Mouse (Mus musculus) limb, embryonic 15.5 days (tissue): Measurements from ENCODE around the gene Acaa1a. TPM values are rescaled to one million over a fixed set of nuclear protein-coding genes. Genes with fewer than 3 reads are reported as not detected.
"Not testable (repeated sequence)": the region's sequence is repeated elsewhere in the genome, so short reads cannot be mapped to it uniquely, and the experiment has no call there.

Experiments used
- ATAC-seq: fragments of 200-750 bp; cut with Nextera tagmentation; 2 replicates; pipeline ENCODE4 v1.8.0; 2017; ENCODE audit warnings: low read depth, moderate TSS enrichment; ENCODE audit not compliant: insufficient number of reproducible peaks, low FRiP score, low TSS enrichment
- H3K27ac ChIP-seq: fragments of 300-500 bp; sonication (generic); 2 replicates; pipeline ENCODE4 v1.5.1; 2015; ENCODE audit warnings: moderate library complexity, mild to moderate bottlenecking, inconsistent platforms
- H3K27me3 ChIP-seq: fragments of 300-500 bp; sonication (generic); 2 replicates; pipeline ENCODE4 v1.6.1; 2015; ENCODE audit warnings: inconsistent platforms
- H3K36me3 ChIP-seq: fragments of 300-500 bp; sonication (generic); 2 replicates; pipeline ENCODE4 v1.6.1; 2015; ENCODE audit warnings: inconsistent platforms
- H3K4me1 ChIP-seq: fragments of 300-500 bp; sonication (generic); 2 replicates; pipeline ENCODE4 v1.6.1; 2015; ENCODE audit warnings: inconsistent platforms
- H3K4me2 ChIP-seq: fragments of 300-500 bp; sonication (generic); 2 replicates; pipeline ENCODE4 v1.6.1; 2015; ENCODE audit warnings: mild to moderate bottlenecking, inconsistent platforms
- H3K4me3 ChIP-seq: fragments of 300-500 bp; sonication (generic); 2 replicates; pipeline ENCODE4 v1.5.1; 2015; ENCODE audit warnings: mild to moderate bottlenecking, inconsistent platforms
- H3K9ac ChIP-seq: fragments of 300-500 bp; sonication (generic); 2 replicates; pipeline ENCODE4 v1.6.1; 2015; ENCODE audit warnings: inconsistent platforms
- H3K9me3 ChIP-seq: fragments of 300-500 bp; sonication (generic); 2 replicates; pipeline ENCODE4 v1.6.1; 2016; ENCODE audit warnings: inconsistent platforms
- WGBS: fragments of 180-500 bp; shearing (Covaris S2); methylation state at CpG from one replicate; pipeline ENCODE4 v1.1.7; 2015; 5-methylcytosine and 5-hydroxymethylcytosine counted together
- polyA plus RNA-seq: library from polyadenylated mRNA; unstranded; fragments of >200 nt; fragmentation: Nextera tagmentation; extraction: Ambion mirVana; gene quantifications from 2 replicates; pipeline ENCODE4 v1.2.1, GENCODE M21; 2015

The Acaa1a gene
- polyA plus RNA-seq, 1 experiment from 2014 or later, result 112 TPM

DNA sequence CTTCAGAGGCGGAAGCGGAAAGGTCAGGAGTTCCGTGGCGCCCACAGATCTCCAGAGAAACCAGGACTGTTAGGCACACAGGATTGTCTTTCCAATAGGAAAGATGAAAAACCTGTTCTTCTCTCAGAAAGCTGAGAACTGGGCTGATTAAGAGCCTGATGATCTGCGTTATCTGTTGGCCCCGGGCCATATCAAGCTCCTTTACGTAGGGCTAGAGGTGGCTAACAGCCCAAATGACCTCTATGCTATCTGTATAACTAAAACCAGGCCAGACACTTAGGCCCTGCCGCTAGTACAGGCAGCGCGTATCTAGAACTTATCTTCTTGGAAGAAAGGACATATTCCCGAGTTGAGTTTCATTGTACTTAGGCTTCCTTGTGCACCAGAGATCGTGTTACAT is 23.8 kb downstream of the Acaa1a start:
- Histone ChIP-seq H3K9me3 (no peaks in the 10 kb centered on the region), H3K9ac (no peak overlapping the region), H3K4me2 (no peak overlapping the region), H3K27ac (no peak overlapping the region), H3K27me3 (no peaks in the 10 kb centered on the region; the same call in 1 of the 2 replicates), H3K36me3 (no peaks in the 10 kb centered on the region), H3K4me1 (peaks cover 2% of the 10 kb centered on the region; the same call in 1 of the 2 replicates), H3K4me3 (no peak overlapping the region)
- WGBS, result 77% methylated on average over 12 of the region's 12 CpGs
- ATAC-seq, result no peak

DNA sequence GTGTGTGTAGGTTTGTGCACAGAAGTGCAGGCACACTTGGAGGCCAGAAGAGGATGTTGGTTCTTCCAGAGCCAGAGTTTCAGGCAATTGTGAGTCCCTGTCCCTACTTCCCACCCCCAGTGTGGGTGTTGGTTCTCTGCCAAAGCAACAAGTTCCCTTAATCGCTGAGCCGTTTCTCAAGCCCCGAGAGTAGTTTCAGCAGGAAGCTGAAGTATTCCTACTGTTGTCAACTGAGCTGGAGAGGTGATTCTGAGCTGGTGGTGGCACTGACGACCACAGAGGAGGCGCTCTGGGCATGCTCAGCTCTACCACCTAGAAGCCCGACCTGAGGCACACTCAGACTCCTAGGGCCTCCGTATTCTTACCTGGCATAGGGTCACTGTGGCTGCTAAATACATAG is 25.8 kb downstream of the Acaa1a start, which contains the start of gene Slc22a14:
Gene Slc22a14 (minus strand): TSS at position 270 of the 400 bp plus-strand sequence.
- no peak within 1 kb of the TSS for H3K4me2 ChIP-seq

DNA sequence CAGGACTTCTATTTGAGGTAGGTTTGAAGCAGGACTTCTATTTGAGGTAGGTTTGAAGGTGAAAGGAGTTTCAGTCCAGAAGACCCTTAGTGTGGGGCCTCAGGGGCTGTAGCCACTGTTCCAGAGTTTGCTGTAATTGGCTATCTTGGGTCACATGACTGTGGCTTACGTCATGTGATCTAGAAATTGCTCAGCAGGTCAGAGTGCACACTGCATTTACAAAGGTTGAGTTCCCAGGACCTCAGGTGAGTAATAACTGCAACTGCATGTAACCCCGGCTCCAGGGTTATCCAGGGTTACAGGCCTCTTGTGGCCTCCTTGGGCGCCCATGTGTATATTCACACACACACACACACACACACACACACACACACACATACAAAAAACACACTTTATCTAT is 28.9 kb downstream of the Acaa1a start:
- Histone ChIP-seq H3K27me3 (no peaks in the 10 kb centered on the region), H3K27ac (no peak overlapping the region), H3K36me3 (no peaks in the 10 kb centered on the region), H3K9me3 (no peaks in the 10 kb centered on the region), H3K9ac (no peak overlapping the region), H3K4me2 (no peak overlapping the region), H3K4me3 (no peak overlapping the region), H3K4me1 (no peaks in the 10 kb centered on the region)
- WGBS, result 90% methylated on average over 3 of the region's 3 CpGs
- no peak for ATAC-seq

More for the DNA sequence above, 25.8 kb downstream of the Acaa1a start, which contains the start of gene Slc22a14:
- Histone ChIP-seq H3K9me3 (no peaks in the 10 kb centered on the region), H3K9ac (no peak within 1 kb of the TSS), H3K4me3 (no peak within 1 kb of the TSS), H3K36me3 (no peaks in the 10 kb centered on the region), H3K4me1 (no peaks in the 10 kb centered on the region), H3K27ac (no peak within 1 kb of the TSS), H3K27me3 (no peaks in the 10 kb centered on the region)
- 69% methylated on average over 7 of the region's 7 CpGs for WGBS
- ATAC-seq, result no peak

DNA sequence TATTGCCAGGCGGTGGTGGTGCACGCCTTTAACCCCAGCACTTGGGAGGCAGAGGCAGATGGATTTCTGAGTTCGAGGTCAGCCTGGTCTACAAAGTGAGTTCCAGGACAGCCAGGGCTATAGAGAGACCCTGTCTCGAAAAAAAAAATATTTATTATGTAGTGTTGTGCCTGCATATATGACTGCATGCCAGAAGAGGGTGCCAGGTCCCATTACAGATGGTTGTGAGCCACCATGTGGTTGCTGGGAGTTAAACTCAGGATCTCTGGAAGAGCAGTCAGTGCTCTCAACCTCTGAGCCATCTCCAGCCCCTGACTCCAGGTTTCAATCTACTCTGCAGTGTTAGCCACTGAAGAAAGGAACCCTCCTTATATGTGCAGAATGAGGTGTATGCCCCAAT is 31.3 kb downstream of the Acaa1a start:
- WGBS, result 56% methylated on average over 4 of the region's 4 CpGs
- not testable (repeated sequence) for H3K27ac ChIP-seq, H3K36me3 ChIP-seq, H3K4me3 ChIP-seq, H3K27me3 ChIP-seq, ATAC-seq, H3K9me3 ChIP-seq, H3K4me1 ChIP-seq, H3K4me2 ChIP-seq, H3K9ac ChIP-seq

DNA sequence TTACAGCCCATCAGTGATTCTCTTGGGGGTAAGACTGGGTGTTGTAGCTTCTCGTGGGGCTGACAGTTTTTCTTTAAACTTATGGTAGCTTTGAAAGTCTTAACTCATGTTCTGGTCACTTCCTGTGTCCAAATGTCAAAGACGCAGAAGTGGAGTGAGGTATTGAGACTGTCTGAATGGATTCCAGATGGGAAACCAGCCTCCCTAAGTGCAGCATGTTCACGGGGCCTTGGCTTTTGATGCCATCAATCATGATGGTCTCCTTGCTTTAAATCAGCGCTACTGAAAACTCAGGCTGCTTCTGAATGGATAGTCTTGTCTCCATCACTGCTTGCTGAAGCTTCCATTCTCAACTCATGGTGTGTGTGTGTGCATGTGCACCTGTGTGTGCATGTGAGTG is 31.8 kb downstream of the Acaa1a start:
- no peak for ATAC-seq
- H3K9ac ChIP-seq, result no peak overlapping the region
- H3K9me3 ChIP-seq, result no peaks in the 10 kb centered on the region
- no peak overlapping the region for H3K4me3 ChIP-seq
- no peak overlapping the region for H3K4me2 ChIP-seq
- no peaks in the 10 kb centered on the region for H3K4me1 ChIP-seq
- H3K27ac ChIP-seq, result no peak overlapping the region
- 39% methylated on average over 4 of the region's 4 CpGs for whole genome bisulfite sequencing
- no peaks in the 10 kb centered on the region for H3K27me3 ChIP-seq
- no peaks in the 10 kb centered on the region for H3K36me3 ChIP-seq

DNA sequence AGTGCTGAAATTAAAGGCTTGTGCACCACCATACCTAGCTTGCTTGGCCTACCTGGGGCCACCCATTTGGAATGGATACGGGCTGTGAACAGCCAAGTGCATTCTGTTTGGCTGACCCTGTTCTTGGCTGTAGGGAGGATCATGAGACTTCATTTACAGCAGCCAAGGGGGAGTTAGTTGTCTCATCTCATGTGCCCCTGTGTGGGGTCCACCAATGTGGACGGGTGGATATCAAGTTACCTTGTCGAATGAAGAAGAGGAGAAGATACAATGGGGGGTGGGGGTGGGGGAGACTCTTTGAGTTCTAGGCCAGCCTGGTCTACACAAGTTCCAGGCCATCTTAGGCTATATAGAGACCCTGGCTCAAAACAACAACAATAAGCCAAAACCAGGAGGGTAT is 35.5 kb downstream of the Acaa1a start:
- Histone ChIP-seq H3K4me2 (no peak overlapping the region), H3K9me3 (no peaks in the 10 kb centered on the region), H3K4me1 (no peaks in the 10 kb centered on the region), H3K27me3 (no peaks in the 10 kb centered on the region), H3K9ac (no peak overlapping the region), H3K4me3 (no peak overlapping the region), H3K27ac (no peak overlapping the region), H3K36me3 (peaks cover 11% of the 10 kb centered on the region; the same call in 1 of the 2 replicates)
- 65% methylated on average over 3 of the region's 3 CpGs for WGBS
- ATAC-seq, result no peak

DNA sequence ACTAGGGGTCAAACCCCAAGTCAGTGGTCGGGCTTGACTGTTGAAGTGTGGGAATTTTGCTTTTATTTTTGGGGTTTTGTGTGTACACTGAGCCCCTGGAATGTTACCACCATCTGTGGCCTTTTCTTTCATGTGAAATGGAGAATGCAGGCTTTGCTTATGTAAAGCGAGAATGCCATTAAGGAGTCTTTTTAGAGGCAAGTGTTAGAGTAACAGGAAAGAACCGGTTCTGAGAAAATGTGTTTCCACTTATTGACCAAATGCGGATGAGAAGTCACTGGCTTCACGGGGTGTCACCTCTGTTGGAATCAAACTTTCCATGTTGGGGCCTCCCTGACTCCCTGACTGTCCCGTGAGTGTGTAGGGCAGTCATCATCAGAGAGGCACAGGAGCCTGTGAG is 36.1 kb downstream of the Acaa1a start:
- Histone ChIP-seq H3K9ac (no peak overlapping the region), H3K4me2 (no peak overlapping the region), H3K9me3 (no peaks in the 10 kb centered on the region), H3K4me1 (no peaks in the 10 kb centered on the region), H3K27me3 (no peaks in the 10 kb centered on the region), H3K27ac (no peak overlapping the region), H3K36me3 (peaks cover 13% of the 10 kb centered on the region), H3K4me3 (no peak overlapping the region)
- 47% methylated on average over 6 of the region's 6 CpGs for WGBS
- ATAC-seq, result no peak

DNA sequence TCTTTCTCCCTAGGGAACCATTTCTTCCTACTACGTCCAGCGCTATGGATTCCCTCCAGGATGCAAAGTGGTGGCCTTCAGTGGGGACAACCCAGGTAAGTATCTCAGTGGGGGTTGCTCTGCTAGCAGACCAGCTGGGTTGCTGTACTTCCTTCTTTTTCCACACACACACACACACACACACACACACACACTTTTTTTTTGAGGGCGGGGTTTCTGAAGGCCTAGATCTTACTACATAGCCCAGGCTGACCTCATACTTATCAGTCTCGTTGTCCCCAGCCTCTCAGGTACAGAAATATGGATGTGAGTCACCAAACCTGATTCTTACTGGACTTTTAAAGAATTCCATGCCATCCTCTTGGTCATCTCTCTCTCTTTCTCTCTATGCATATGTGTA is 38.8 kb downstream of the Acaa1a start:
- Histone ChIP-seq H3K4me1 (no peaks in the 10 kb centered on the region), H3K4me3 (no peak overlapping the region), H3K9ac (no peak overlapping the region), H3K27me3 (no peaks in the 10 kb centered on the region), H3K27ac (no peak overlapping the region), H3K9me3 (no peaks in the 10 kb centered on the region), H3K36me3 (peaks cover 17% of the 10 kb centered on the region), H3K4me2 (no peak overlapping the region)
- no peak for ATAC-seq
- 87% methylated on average over 4 of the region's 4 CpGs for WGBS

DNA sequence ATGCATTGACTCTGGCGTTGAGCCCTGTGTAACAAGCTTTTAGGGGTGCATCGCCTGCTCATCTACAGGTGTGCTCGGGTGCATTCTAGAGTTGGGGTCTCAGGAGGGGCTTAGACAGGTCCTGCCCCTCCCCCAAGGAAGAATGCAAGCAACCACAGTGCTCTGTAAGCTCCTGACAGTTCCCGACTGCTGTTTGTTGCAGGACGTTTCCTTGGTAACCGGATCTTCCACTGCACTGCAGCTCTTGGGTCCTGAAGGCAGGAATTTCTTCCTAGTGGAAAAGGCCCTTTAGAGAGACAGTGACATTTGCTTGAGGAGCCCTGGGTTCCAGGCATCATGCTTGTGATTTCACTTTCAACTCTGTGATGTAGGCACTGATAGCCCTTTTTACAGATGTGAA is 43.1 kb downstream of the Acaa1a start:
- Histone ChIP-seq H3K36me3 (peaks cover 24% of the 10 kb centered on the region), H3K4me1 (no peaks in the 10 kb centered on the region), H3K4me2 (no peak overlapping the region), H3K27me3 (no peaks in the 10 kb centered on the region), H3K27ac (no peak overlapping the region), H3K9me3 (no peaks in the 10 kb centered on the region), H3K4me3 (no peak overlapping the region), H3K9ac (no peak overlapping the region)
- ATAC-seq, result no peak
- 62% methylated on average over 6 of the region's 6 CpGs for WGBS

DNA sequence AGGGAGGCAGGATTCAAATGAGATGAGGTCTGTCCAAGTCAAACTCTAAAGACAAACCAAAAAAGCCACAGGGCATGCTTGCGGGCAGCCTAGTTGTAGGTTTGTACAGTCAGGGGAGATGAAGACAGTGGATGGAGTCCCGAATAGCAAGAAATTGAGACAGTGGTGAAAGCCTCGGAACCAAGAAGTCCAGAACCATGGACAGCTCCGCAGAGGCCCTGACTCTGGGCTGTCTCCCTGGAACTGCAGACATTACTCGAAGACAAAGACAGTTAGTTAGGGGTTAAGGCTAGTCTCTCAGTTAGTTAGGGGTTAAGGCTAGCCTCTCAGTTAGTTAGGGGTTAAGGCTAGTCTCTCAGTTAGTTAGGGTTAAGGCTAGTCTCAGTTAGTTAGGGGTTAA is 49.5 kb downstream of the Acaa1a start:
- Histone ChIP-seq H3K9me3 (no peaks in the 10 kb centered on the region), H3K9ac (no peak overlapping the region), H3K27me3 (no peaks in the 10 kb centered on the region), H3K4me1 (no peaks in the 10 kb centered on the region), H3K36me3 (peaks cover 9% of the 10 kb centered on the region; the same call in 1 of the 2 replicates), H3K4me3 (no peak overlapping the region), H3K4me2 (no peak overlapping the region), H3K27ac (no peak overlapping the region)
- ATAC-seq, result no peak
- 49% methylated on average over 5 of the region's 5 CpGs for WGBS

DNA sequence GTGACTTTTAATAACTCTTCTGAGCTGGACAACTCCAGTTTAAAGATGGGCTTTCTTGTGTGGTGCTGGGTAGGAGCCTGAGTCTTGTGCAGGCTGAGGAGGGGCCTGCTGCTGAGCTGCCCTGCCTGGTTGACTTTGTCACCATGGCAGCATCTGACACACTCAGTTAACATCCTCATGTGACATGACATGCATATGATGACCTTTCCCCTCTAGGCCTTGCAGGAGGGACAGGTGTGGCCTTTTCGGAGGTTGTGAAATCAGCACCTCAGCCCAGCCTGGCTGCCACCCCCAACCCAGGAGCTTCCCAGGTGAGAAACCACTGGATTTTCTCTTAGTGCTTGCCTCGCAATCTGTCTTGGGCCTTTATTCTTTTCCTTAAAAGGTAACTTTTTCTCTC is 50.7 kb downstream of the Acaa1a start:
- no peak overlapping the region for H3K9ac ChIP-seq
- H3K4me3 ChIP-seq, result no peak overlapping the region
- H3K27ac ChIP-seq, result no peak overlapping the region
- WGBS, result 88% methylated on average over 2 of the region's 2 CpGs
- ATAC-seq, result no peak
- H3K4me1 ChIP-seq, result no peaks in the 10 kb centered on the region
- no peaks in the 10 kb centered on the region for H3K27me3 ChIP-seq
- H3K36me3 ChIP-seq, result peaks cover 9% of the 10 kb centered on the region; the same call in 1 of the 2 replicates
- H3K9me3 ChIP-seq, result no peaks in the 10 kb centered on the region
- no peak overlapping the region for H3K4me2 ChIP-seq

DNA sequence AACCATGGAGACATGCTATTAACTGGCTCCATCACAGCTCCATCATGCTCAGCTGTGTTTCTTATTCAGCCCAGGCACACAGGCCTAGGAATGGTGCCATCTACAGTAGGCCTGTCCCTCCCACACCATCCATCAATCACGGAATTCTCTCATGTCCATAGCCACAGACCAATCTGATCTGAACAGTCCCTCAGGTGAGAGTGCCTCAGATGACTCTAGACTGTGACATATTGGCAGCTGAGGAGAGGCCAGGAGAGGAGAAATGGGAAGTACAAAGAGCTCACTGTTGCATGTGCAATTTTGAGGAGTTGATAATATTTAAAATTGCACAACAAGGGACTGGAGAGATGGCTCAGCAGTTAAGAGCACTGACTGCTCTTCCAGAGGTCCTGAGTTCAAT is 55.3 kb downstream of the Acaa1a start:
- H3K27me3 ChIP-seq, result no peaks in the 10 kb centered on the region
- H3K4me1 ChIP-seq, result no peaks in the 10 kb centered on the region
- WGBS, result 76% methylated on average over 1 of the region's 1 CpGs
- no peak overlapping the region for H3K4me3 ChIP-seq
- H3K4me2 ChIP-seq, result no peak overlapping the region
- ATAC-seq, result no peak
- no peak overlapping the region for H3K27ac ChIP-seq
- no peak overlapping the region for H3K9ac ChIP-seq
- 0 out of 2 replicates have a peak, but pooled peaks cover 3% of the 10 kb centered on the region for H3K36me3 ChIP-seq
- no peaks in the 10 kb centered on the region for H3K9me3 ChIP-seq
